Mouse (Mus musculus): ENCODE results near the gene Syne2.

GRCm38 (mm10) chr12:75852384-75852783 lies 34.5 kb downstream of the Syne2 start:
- no peak for TF ChIP-seq ETS1 (conservative IDR thresholded peaks at IDR 0.05; ENCODE audit: low read depth, low read length)
- TF ChIP-seq ZKSCAN1 (IDR thresholded peaks at IDR 0.05; ENCODE audit: borderline replicate concordance, low read depth, low read length): no peak

Measured in CH12.LX (cell line).